Comparison of ENCODE assay signal across 22 mouse cellular contexts in the genomic region with DNA sequence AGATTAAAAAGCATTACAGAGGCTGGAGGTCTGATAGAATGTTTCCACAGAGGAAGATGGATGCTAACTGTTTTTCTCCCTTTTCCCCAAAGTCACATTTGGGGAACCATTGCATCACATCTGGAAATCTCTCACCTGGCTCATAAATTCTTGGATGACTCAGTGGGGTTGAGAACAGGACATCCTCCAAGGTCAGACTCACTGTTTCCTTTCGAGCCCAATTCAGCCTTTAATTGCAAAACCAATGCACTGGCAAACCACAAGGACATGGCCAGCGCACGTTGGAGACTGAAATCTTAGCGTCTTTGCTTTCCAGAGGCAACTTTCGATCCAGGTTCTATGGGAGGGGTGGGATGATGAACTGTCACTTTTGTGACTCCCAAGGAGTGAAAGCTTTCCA.
DNase-seq lines count a peak whose midpoint lies in the region; ATAC-seq and TF ChIP-seq lines count a peak whose summit lies in the region.
"Had no signal": no experiment of that assay in that cellular context is flagged by ENCODE, and none has a peak within 500 bp of the region (broad histone marks: within the 10 kb centered on the region; RNA-seq: fewer than 3 reads in every experiment).

No protein-coding gene starts in this region.

- intact Hi-C loops in gastrocnemius, postnatal 14 days (cut with DNase I; ENCODE audit: low total_unique reads): no loop called here

- H3K4me2 ChIP-seq in midbrain, embryonic 11.5 days: no peak overlapping the region
- no peak overlapping the region for H3K4me2 ChIP-seq in midbrain, embryonic 13.5 days (replicated peaks)
- H3K4me2 ChIP-seq: embryonic facial prominence, embryonic 15.5 days; heart, embryonic 11.5 days; hindbrain, embryonic 12.5 days; limb, embryonic 15.5 days; lung, embryonic 15.5 days had no signal

- TF ChIP-seq CTCF in cerebellum, adult 2 months (IDR thresholded peaks at IDR 0.05; ENCODE audit: borderline replicate concordance, insufficient read depth, low read depth, low read length): no peak

- WGBS in midbrain, embryonic 11.5 days: 88% methylated on average over 5 of the region's 5 CpGs
- 88% methylated on average over 5 of the region's 5 CpGs for WGBS in midbrain, embryonic 13.5 days
- WGBS in cerebellum, adult 2 months: 89% methylated on average over 5 of the region's 5 CpGs

- ATAC-seq in midbrain, embryonic 11.5 days (ENCODE audit: low FRiP score): no peak
- no peak for ATAC-seq in midbrain, embryonic 13.5 days
- ATAC-seq: forebrain, embryonic 14.5 days had no signal

- H3K9me3 ChIP-seq in midbrain, embryonic 11.5 days (ENCODE audit: control insufficient read depth, low read length): no peaks in the 10 kb centered on the region
- no peaks in the 10 kb centered on the region for H3K9me3 ChIP-seq in midbrain, embryonic 13.5 days
- H3K9me3 ChIP-seq: embryonic facial prominence, embryonic 15.5 days; hindbrain, embryonic 12.5 days; limb, embryonic 15.5 days; lung, embryonic 15.5 days; midbrain, embryonic 10.5 days had no signal

- no peaks in the 10 kb centered on the region for H3K4me1 ChIP-seq in midbrain, embryonic 11.5 days (ENCODE audit: control insufficient read depth, insufficient read depth, low read length)
- H3K4me1 ChIP-seq in midbrain, embryonic 13.5 days (replicated peaks): no peaks in the 10 kb centered on the region
- H3K4me1 ChIP-seq in cerebellum, adult 2 months (ENCODE audit: control insufficient read depth, insufficient read depth, low read length): no peaks in the 10 kb centered on the region
- H3K4me1 ChIP-seq: embryonic facial prominence, embryonic 15.5 days; hindbrain, embryonic 12.5 days; limb, embryonic 15.5 days; lung, embryonic 15.5 days; midbrain, embryonic 10.5 days had no signal

- no peak overlapping the region for H3K4me3 ChIP-seq in midbrain, embryonic 11.5 days (ENCODE audit: low read depth, low read length)
- no peak overlapping the region for H3K4me3 ChIP-seq in midbrain, embryonic 13.5 days (replicated peaks)
- H3K4me3 ChIP-seq in cerebellum, adult 2 months (replicated peaks; ENCODE audit: insufficient read depth, low read depth, low read length): no peak overlapping the region
- H3K4me3 ChIP-seq: embryonic facial prominence, embryonic 15.5 days; hindbrain, embryonic 12.5 days; limb, embryonic 15.5 days; lung, embryonic 15.5 days; midbrain, embryonic 10.5 days had no signal

- no peak overlapping the region for H3K27ac ChIP-seq in midbrain, embryonic 11.5 days (ENCODE audit: low read depth, low read length)
- no peak overlapping the region for H3K27ac ChIP-seq in midbrain, embryonic 13.5 days
- H3K27ac ChIP-seq in cerebellum, adult 2 months (ENCODE audit: insufficient read depth, low read length): no peak overlapping the region
- H3K27ac ChIP-seq: embryonic facial prominence, embryonic 15.5 days; hindbrain, embryonic 12.5 days; limb, embryonic 15.5 days; liver, embryonic 14.5 days; lung, embryonic 15.5 days; macrophage; midbrain, embryonic 10.5 days; stomach, postnatal 0 days had no signal

- no peaks in the 10 kb centered on the region for H3K27me3 ChIP-seq in midbrain, embryonic 11.5 days (ENCODE audit: control insufficient read depth, insufficient read depth, low read length)
- no peaks in the 10 kb centered on the region for H3K27me3 ChIP-seq in midbrain, embryonic 13.5 days
- H3K27me3 ChIP-seq in cerebellum, adult 2 months (ENCODE audit: control insufficient read depth, insufficient read depth, low read length): no peaks in the 10 kb centered on the region
- H3K27me3 ChIP-seq: embryonic facial prominence, embryonic 15.5 days; hindbrain, embryonic 12.5 days; limb, embryonic 15.5 days; lung, embryonic 15.5 days had no signal

- peak; percentile 55 for DNase-seq in gastrocnemius, adult 18-20 months (ENCODE audit: low spot score)
- no peak for DNase-seq in gastrocnemius, postnatal 14 days
- DNase-seq in midbrain, embryonic 11.5 days (ENCODE audit: low spot score, missing footprints): peak; percentile 45
- peak; percentile 28 for DNase-seq in induced T-regulatory cell, adult 2 months (ENCODE audit: low read depth)
- DNase-seq in Muller cell, postnatal 12 days (ENCODE audit: inconsistent ontology term): no peak
- DNase-seq in cerebellum, adult 2 months: no peak
- DNase-seq: cerebellum, adult 9-10 months; kidney, adult 11 months; kidney, postnatal 4 days; left cerebral cortex, postnatal 4 days; thymus, adult 2 months had no signal

- TF ChIP-seq POLR2A in cerebellum, adult 2 months (IDR thresholded peaks at IDR 0.05; ENCODE audit: borderline replicate concordance, insufficient read depth, low read length): no peak

- no peaks in the 10 kb centered on the region for H3K36me3 ChIP-seq in midbrain, embryonic 11.5 days (ENCODE audit: control insufficient read depth, insufficient read depth, low read length)
- H3K36me3 ChIP-seq in midbrain, embryonic 13.5 days: no peaks in the 10 kb centered on the region
- H3K36me3 ChIP-seq: embryonic facial prominence, embryonic 15.5 days; hindbrain, embryonic 12.5 days; limb, embryonic 15.5 days; lung, embryonic 15.5 days; midbrain, embryonic 10.5 days had no signal

- no peak overlapping the region for H3K9ac ChIP-seq in midbrain, embryonic 11.5 days (ENCODE audit: low read length)
- H3K9ac ChIP-seq in midbrain, embryonic 13.5 days (replicated peaks): no peak overlapping the region
- H3K9ac ChIP-seq: embryonic facial prominence, embryonic 15.5 days; hindbrain, embryonic 12.5 days; limb, embryonic 15.5 days; liver, embryonic 14.5 days; lung, embryonic 15.5 days had no signal

Comparison
In these comparisons a context has a peak if more than half of its experiments do, and no peak if none do; other contexts are left out.
1. DNase-seq: peak in gastrocnemius, adult 18-20 months (single experiment), midbrain, embryonic 11.5 days (single experiment) and induced T-regulatory cell, adult 2 months (single experiment); none in gastrocnemius, postnatal 14 days (single experiment), Muller cell, postnatal 12 days (single experiment) and cerebellum, adult 2 months (0 of 2).